Mouse (Mus musculus) ES-Bruce4 (cell line): ENCODE results near the gene Zfp292. TPM values are rescaled to one million over a fixed set of nuclear protein-coding genes. Genes with fewer than 3 reads are reported as not detected.

ENCODE experiments used
- H3K27ac ChIP-seq: 2 replicates; pipeline ENCODE4 v1.5.1; 2012; ENCODE audit warnings: low read length, inconsistent platforms; ENCODE audit not compliant: insufficient read depth
- H3K27me3 ChIP-seq: 2 replicates; pipeline ENCODE4 v1.6.1; 2012; ENCODE audit warnings: mild to moderate bottlenecking, low read length, inconsistent platforms; ENCODE audit not compliant: control insufficient read depth, poor library complexity, insufficient read depth, severe bottlenecking
- H3K36me3 ChIP-seq: 2 replicates; pipeline ENCODE4 v1.6.1; 2012; ENCODE audit warnings: inconsistent platforms, mild to moderate bottlenecking, low read length, moderate library complexity; ENCODE audit not compliant: control insufficient read depth, poor library complexity, insufficient read depth, severe bottlenecking
- H3K4me1 ChIP-seq: one replicate; pipeline ENCODE4 v1.8.1; 2011; ENCODE audit warnings: low read length; ENCODE audit not compliant: control insufficient read depth, insufficient read depth
- H3K4me3 ChIP-seq: 2 replicates; pipeline ENCODE4 v1.5.1; 2011; ENCODE audit warnings: low read depth, mild to moderate bottlenecking, low read length
- H3K9ac ChIP-seq: 2 replicates; pipeline ENCODE4 v1.6.1; 2012; ENCODE audit warnings: low read depth, mild to moderate bottlenecking, inconsistent platforms; ENCODE audit not compliant: poor library complexity, severe bottlenecking
- H3K9me3 ChIP-seq: replicated peaks from 2 replicates; pipeline ENCODE4 v1.6.1; 2012; ENCODE audit warnings: mild to moderate bottlenecking, low read length, inconsistent platforms; ENCODE audit not compliant: control insufficient read depth, poor library complexity, insufficient read depth, severe bottlenecking
- CTCF ChIP-seq: IDR thresholded peaks from one replicate; pipeline ENCODE4 v1.8.1; 2011; ENCODE audit warnings: low read depth, low read length
- EP300 ChIP-seq: IDR thresholded peaks from 2 replicates; pipeline ENCODE4 v1.6.1; 2011; ENCODE audit warnings: low read depth, low read length; ENCODE audit not compliant: insufficient read depth
- POLR2A ChIP-seq: IDR thresholded peaks from one replicate; pipeline ENCODE4 v1.8.1; 2011; ENCODE audit warnings: low read length; ENCODE audit not compliant: insufficient read depth
- polyA plus RNA-seq: library from polyadenylated mRNA; stranded (reverse); fragments of >200 nt; gene quantifications from 2 replicates; pipeline ENCODE4 v1.2.4, GENCODE M21; 2011; ENCODE audit warnings: low read depth; ENCODE audit not compliant: missing spikeins, insufficient read depth, insufficient read length

The Zfp292 gene
- polyA plus RNA-seq, 1 experiment = 36.9 TPM

DNA sequence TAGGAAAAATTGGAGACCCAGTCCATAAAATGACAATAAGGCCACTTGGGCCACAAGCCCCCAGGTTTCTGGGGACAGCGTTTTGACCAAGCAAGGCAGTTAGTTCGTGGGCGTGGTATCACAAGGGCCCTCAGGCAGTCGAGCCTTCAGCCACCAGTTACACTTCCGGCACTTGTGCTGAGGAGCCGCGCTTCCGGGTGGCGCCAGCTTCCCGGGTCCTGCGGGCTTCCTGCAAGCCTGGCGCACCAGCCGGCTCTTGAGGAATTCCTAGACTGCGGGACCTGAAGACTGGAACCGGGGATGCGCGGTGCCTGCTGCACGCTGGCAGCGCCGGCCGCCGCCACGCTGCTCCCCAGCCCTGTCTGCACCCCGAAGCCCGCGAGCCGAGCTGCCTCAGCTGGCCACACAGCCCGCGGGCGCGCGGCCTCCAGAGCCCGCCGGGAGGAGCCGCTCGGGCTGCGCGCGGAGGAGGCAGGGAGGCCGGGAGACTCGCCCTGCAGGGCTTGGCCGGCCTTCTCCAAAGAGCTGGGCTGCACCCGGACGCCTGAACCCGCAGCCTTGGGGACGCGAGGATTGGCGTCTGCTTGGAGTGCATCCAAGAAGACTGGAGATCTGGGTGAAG is 3.8 kb upstream of the Zfp292 start:
- no peaks in the 10 kb centered on the region for H3K36me3 ChIP-seq
- no peaks in the 10 kb centered on the region for H3K9me3 ChIP-seq
- H3K27me3 ChIP-seq = peaks cover 1% of the 10 kb centered on the region; the same call in 1 of the 2 replicates
- peaks cover 2% of the 10 kb centered on the region for H3K4me1 ChIP-seq
- peak overlapping the region; percentile 12; the same call in 1 of the 2 replicates for H3K27ac ChIP-seq
- no peak for TF ChIP-seq POLR2A
- 0 out of 2 replicates have a peak, but pooled peaks have one; percentile 52 for TF ChIP-seq EP300
- H3K4me3 ChIP-seq = peak overlapping the region; percentile 90
- H3K9ac ChIP-seq = peak overlapping the region; percentile 96

- H3K27ac ChIP-seq = 0 out of 2 replicates have a peak overlapping the region, but pooled peaks have one; percentile 12
- peak overlapping the region; percentile 96; the same call in 1 of the 2 replicates for H3K9ac ChIP-seq
Measured at GRCm38 (mm10) chr4:34885631-34886351, 3.0 kb upstream of the Zfp292 start.

GRCm38 (mm10) chr4:34883366-34884029 is 738 bp upstream of the Zfp292 start:
- Histone ChIP-seq H3K4me1 (peaks cover 2% of the 10 kb centered on the region), H3K27ac (peak overlapping the region; percentile 82), H3K36me3 (no peaks in the 10 kb centered on the region), H3K27me3 (no peaks in the 10 kb centered on the region), H3K9ac (peak overlapping the region; percentile 85), H3K4me3 (peak overlapping the region; percentile 83; the same call in 1 of the 2 replicates), H3K9me3 (no peaks in the 10 kb centered on the region)
- no peak for TF ChIP-seq CTCF
- no peak for TF ChIP-seq POLR2A
- TF ChIP-seq EP300 = no peak

More at GRCm38 (mm10) chr4:34885631-34886351, 3.0 kb upstream of the Zfp292 start:
- Histone ChIP-seq H3K4me1 (peaks cover 2% of the 10 kb centered on the region), H3K27me3 (peaks cover 1% of the 10 kb centered on the region; the same call in 1 of the 2 replicates), H3K36me3 (no peaks in the 10 kb centered on the region), H3K9me3 (no peaks in the 10 kb centered on the region), H3K4me3 (peak overlapping the region; percentile 90)
- no peak for TF ChIP-seq EP300
- TF ChIP-seq POLR2A = no peak
- no peak for TF ChIP-seq CTCF

GRCm38 (mm10) chr4:34882291-34882769 is 430 bp downstream of the Zfp292 start:
- Histone ChIP-seq H3K4me1 (peaks cover 2% of the 10 kb centered on the region), H3K36me3 (no peaks in the 10 kb centered on the region), H3K4me3 (peak overlapping the region; percentile 83), H3K9ac (peak overlapping the region; percentile 85), H3K27me3 (no peaks in the 10 kb centered on the region), H3K9me3 (no peaks in the 10 kb centered on the region), H3K27ac (peak overlapping the region; percentile 82)
- TF ChIP-seq POLR2A (no peak), EP300 (no peak), CTCF (no peak)

DNA sequence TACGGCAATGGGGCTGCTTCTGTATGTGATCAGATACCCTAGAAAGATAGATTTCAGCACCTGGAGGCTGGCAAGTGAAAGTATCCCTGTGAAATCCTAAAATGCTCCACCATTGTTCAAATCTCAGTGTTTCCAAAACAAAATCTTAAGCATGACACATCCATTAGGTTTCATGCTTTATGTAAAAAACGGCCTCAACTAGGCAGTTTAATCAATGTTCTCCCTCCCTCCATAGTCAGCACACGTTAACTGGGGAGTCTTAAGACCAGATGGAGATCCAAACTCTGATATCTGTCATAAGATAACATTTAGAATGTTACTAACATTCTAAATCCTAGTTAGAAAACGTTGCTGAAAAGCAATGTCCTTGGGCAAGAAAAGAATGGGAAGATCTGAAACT is 909 bp downstream of the Zfp292 start:
- Histone ChIP-seq H3K27ac (peak overlapping the region; percentile 73), H3K27me3 (no peaks in the 10 kb centered on the region), H3K4me1 (peaks cover 2% of the 10 kb centered on the region), H3K4me3 (peak overlapping the region; percentile 83; the same call in 1 of the 2 replicates), H3K9ac (peak overlapping the region; percentile 85), H3K36me3 (no peaks in the 10 kb centered on the region), H3K9me3 (no peaks in the 10 kb centered on the region)
- no peak for TF ChIP-seq EP300
